Mouse (Mus musculus) brain, embryonic 14.5 days (tissue): Measurements from ENCODE around the gene Shroom3. TPM values are rescaled to one million over a fixed set of nuclear protein-coding genes. Genes with fewer than 3 reads are reported as not detected.

Experiments used
- DNase-seq: peaks from one replicate; pipeline ENCODE4 v3.0.0-alpha.2; 2011; ENCODE audit warnings: low read depth
- CTCF ChIP-seq: fragments of 200-500 bp; IDR thresholded peaks from 2 replicates; pipeline ENCODE4 v1.5.1; 2012; ENCODE audit warnings: inconsistent platforms, mild to moderate bottlenecking, moderate library complexity, borderline replicate concordance; ENCODE audit not compliant: insufficient read depth, insufficient read length; ENCODE audit errors: extremely low read depth
- POLR2A ChIP-seq: fragments of 200-500 bp; IDR thresholded peaks from 2 replicates; pipeline ENCODE4 v1.6.1; 2012; ENCODE audit warnings: mild to moderate bottlenecking, inconsistent platforms, borderline replicate concordance; ENCODE audit not compliant: poor library complexity, insufficient read depth, insufficient read length, severe bottlenecking; ENCODE audit errors: extremely low read depth
- polyA plus RNA-seq: library from polyadenylated mRNA; depleted of rRNA; stranded (reverse); fragments of >200 nt; gene quantifications from 2 replicates; pipeline ENCODE4 v1.2.3, GENCODE M21; 2012

The Shroom3 gene
- polyA plus RNA-seq, 1 experiment: 8.0 TPM

DNA sequence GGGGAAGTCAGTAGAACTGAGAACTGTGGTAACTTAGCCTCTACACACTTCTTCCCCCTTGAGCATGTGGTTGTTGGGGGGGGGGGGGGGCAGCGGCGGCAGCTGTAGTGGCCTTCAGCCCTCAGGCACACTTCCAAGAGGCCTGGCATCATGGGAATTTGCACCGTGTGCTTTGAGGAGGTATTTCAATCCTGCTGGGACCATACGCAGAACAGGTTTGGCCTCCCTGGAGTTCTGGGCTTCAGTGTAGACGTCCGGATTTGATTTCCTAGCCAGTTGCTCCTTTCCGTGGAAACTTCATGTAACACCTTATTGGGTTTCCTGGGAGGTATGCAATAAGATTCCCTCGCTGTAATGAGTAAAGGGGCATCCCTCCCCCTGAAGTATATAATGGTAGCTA is 105.8 kb downstream of the Shroom3 start:
- TF ChIP-seq POLR2A: no peak
- DNase-seq: no peak

DNA sequence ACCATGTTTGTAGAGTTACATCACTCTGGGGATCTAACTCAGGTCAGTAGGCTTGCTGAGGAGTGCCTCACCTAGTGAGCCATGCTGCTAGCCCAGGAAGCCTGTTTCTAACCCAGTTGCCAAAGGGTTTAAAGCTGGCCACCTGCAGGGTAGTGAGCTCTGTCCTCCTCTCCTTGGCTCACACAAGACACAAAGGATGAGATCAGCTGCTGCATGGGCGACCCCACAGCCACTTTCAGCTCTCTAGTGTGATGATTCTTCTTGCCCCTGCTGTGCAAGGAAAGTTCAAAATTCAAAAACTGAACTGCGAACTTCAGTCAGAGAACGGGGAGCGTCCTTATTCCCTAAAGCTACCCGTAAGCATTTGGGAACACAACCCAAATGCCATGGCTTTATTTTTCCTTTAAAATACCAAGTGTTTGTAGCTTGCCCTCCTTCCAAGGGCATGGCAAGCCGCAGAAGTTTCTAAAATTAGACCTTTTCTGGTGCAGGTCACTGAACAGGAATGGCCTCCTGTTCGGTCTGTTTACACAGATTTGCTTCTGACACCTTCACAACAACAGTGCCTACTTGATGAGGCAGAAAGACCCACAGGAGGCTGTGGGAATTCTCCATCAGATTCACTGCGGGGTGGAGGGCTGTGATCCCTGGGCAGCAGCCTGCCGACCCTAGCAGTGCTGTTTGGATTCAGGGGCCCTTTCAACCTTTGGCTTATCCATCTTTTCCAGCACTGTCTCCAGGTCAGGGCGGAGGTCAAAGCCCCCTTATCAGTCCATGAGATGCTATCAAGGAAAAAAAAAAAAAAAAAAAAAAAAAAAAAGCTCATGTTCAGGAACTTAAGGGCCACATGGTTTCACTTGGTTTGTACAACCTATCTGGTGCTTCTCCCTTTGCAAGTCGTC is 113.1 kb downstream of the Shroom3 start:
- no peak for DNase-seq
- TF ChIP-seq POLR2A: no peak
- no peak for TF ChIP-seq CTCF

DNA sequence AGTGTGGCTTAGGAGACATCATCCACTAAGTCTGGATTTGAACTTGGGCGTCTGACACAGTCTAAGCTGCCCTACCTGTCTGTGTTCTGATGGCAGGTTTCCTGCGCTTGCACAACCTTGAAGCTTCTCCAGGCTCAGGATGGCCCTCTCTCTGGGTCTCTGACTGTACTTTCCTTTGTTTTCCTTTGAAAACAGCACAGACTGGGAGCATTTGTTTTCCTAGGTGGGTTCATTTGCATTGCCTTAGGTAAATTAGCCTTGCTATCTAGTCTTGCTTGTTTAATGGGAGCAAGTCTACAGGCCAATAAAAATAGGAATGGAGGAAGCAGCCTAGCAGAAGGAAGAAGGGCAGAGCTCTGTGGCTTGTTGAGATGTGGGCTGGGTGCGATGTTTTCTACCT is 114.7 kb downstream of the Shroom3 start:
- TF ChIP-seq CTCF (no peak), POLR2A (no peak)
- no peak for DNase-seq

DNA sequence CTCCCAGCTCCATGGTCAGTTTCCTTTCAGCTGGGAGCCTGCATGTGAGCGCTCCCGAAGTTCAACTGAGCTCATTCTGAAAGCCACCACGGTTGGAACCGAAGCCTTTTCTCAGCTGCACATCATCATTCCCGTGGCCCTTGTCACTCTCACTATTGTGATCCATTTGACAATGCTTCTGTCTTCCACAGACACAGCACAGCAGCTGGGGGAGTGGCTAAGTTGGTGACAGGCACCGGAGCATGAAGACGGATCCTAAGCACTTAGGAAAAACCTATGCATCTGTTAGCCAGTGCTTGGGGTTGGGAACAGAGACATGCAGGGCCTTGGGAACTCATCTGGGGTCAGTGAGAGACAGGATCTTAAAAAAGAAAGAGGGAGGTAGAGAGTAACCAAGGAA is 121.1 kb downstream of the Shroom3 start:
- no peak for TF ChIP-seq CTCF
- no peak for TF ChIP-seq POLR2A
- peak; percentile 17 for DNase-seq

GRCm38 (mm10) chr5:92808503-92809415 is 125.5 kb downstream of the Shroom3 start:
- TF ChIP-seq POLR2A (no peak), CTCF (no peak)
- DNase-seq: peak; percentile 81

DNA sequence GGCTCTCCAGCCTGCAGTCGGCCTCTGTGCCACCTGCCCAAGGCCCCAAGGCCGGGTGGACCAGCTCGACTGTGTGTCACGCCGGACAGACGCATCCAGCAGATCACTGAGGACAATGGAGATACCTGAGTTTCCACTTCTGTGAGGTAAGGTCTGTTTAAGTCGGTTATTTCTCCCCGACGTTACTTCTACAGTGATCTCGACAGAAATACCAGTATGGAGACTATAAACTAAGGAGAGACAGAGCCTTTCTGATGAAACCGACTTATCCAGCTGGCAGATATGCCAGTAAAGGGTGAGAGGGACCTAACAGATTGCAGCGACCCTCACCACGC is 126.1 kb downstream of the Shroom3 start:
- DNase-seq: no peak
- no peak for TF ChIP-seq POLR2A
- TF ChIP-seq CTCF: no peak

DNA sequence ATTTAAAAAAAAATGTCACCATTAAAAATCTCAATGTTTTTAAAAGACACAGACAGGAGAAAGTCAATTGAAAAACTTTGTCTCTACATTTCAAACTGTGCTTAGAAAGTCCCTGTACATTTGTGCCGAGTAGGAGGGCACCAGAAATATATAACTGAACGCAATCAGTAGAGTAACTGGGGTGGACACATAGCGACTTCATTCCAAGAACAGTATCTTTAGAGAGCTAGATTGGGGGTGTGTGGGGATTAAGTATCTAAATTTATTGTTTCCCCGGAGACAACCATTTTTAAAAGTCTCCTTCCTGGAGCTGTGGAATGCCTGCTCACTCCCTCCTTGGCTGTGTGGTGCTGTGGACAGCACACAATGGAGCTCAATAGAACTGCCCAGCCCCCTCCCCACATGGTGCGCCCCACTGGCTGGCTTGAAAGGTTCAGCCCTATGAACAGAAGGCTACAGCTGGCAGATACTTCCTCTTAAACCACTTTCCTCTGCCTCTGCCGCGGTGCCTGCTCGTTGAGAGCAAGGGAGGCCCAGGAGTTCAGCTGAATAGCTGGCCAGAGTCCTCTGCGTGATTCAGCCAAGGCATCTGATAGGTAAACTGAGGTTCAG is 127.8 kb downstream of the Shroom3 start:
- DNase-seq: peak; percentile 89

DNA sequence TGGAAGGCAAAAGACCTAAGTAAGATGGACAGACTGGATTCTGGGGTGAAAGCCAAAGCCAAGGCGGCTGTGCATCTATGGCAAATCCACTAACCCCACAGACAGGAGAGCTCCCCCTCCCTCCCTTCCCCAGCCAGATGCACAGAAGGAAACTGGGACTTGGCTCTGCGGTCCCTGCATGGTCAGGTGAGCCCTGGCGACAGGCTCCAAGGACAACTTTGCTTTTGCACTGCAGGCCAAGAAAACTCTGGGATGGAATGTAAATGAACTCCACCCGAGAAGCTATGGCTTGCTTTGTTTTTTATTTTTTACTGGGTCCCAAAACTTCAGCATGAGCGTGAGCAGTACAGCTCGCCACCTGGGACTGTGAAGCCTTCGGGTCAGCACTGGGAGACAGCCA is 128.5 kb downstream of the Shroom3 start:
- TF ChIP-seq POLR2A (no peak), CTCF (no peak)
- peak; percentile 75 for DNase-seq

More for the DNA sequence above, 127.8 kb downstream of the Shroom3 start:
- TF ChIP-seq CTCF (no peak), POLR2A (no peak)

GRCm38 (mm10) chr5:92812936-92813335 is 129.7 kb downstream of the Shroom3 start:
- no peak for TF ChIP-seq CTCF
- TF ChIP-seq POLR2A: no peak
- peak; percentile 88 for DNase-seq

GRCm38 (mm10) chr5:92813562-92813961 is 130.3 kb downstream of the Shroom3 start:
- TF ChIP-seq POLR2A (no peak), CTCF (no peak)
- DNase-seq: peak; percentile 19

GRCm38 (mm10) chr5:92814621-92815020 is 131.4 kb downstream of the Shroom3 start:
- TF ChIP-seq POLR2A: no peak
- no peak for TF ChIP-seq CTCF
- DNase-seq: no peak
